Mouse (Mus musculus): ENCODE measurements around the gene Cacnb4.
A peak's percentile ranks its signal among the peaks of the same experiment; 100 is the strongest.

Gene Cacnb4

GRCm38 (mm10) chr2:52516534-52516933 lies 160.1 kb downstream of the Cacnb4 start:
- DNase-seq: no peak

- DNase-seq: no peak
Measured at GRCm38 (mm10) chr2:52512865-52513388, 163.7 kb downstream of the Cacnb4 start.

DNA sequence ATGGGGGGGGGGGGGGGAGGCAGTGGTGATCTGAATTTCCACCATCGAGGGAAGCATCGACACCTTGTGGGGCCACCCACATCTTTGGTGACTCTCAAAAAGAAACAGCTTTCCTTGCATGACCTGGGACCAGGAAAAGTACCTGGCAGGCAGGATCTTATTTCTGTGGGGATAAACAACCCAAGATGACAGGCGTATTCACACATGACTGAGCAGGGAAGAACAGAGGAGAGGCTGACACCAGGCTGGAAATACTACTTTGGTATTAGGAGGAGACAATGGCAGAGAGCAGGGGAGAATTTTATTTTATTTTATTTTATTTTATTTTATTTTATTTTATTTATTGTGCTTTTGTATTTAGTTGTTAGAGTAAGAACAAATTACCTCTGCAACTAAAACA lies 164.4 kb downstream of the Cacnb4 start:
- DNase-seq: no peak

DNA sequence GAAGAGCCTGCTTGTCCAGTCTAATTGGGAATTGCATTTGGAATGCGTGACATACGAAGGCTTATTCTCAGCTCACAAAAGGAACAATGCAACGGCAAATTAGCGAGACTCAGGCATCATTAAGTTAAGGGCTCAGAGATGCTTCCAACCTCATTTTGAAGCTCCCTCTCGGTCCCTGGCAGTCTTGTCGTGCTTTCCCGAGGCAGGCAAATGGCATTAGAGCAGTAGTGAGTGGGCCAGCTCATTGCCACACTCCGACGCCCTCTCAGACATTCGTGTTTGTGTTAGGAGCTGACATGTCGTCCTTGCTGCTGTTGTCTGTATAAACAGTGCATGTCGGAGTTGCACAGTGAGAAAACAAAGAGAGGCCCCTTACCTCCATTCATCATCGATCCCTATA lies 164.8 kb downstream of the Cacnb4 start:
- DNase-seq: no peak

DNA sequence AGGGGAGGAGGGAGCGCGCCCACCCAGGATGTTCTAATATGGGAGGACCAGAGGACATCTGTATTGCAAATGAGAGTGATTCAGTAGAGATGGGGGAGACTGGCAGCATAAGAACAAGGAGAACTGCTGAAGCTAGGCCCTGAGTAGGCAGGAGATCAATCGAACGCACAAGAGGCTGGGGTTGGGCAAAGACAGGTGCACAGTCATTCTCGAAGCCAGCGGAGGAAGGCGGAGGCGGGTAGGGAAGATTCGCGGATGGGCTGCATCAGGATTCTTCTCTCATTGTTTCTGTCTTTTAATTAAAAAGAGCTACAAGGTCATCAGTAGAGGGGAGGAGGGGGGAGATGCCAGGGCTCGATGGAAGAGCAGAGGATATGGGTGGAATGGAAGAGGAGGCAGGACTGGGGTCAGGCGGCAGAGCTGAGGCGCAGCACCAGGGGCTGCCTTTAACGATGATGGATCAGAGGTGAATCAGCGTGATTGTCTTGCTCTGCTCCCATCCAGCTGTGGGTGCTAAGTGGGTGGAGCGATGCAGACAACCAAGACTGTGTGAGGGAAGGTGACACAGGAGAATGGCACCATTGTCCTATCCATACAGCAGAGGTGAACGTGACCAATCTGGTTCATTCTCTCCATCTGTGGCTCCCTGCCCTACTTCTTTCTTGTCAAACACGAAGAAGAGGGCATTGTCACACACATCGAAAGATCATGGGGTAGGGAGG lies 166.7 kb downstream of the Cacnb4 start:
- no peak for DNase-seq

DNA sequence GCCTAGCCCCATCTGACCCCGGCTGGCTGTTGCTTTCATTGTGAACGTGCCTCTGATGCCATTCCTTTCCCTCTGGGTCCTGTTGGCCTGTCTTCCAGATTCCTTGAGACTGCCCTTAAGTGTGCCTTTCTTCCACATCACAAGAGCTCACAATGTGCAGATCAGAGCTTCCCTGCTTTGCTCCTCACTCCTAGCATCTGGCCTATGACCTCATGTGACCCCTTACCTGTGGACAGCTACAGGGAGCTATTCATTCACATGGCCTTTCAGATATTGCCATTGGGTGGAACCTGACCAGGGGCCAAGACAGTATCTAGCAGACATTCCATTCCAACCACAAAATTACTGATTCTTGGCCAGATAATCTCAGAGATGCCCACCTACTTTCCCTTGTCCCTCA lies 171.5 kb downstream of the Cacnb4 start:
- no peak for DNase-seq

GRCm38 (mm10) chr2:52504762-52505161 lies 171.9 kb downstream of the Cacnb4 start:
- DNase-seq: peak; percentile 65

DNA sequence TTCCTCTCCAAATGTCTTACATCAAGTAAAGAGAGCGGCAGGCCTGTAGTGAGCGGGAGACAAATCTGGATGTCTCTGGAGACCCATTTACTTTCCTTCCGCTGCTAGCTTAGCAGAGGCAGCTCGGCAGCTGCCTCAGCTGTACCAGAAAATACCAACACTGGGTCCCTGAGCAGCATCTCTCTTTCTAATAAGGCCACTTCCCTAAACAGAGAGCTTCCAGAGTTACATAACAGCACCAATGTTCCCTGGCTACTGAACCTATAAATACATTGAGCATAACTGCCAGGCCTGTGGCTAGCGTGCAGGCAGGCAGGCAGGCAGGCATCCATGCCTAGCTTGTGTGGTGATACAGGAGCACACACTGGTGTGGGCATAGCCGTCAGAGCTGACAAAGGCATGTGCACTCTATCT lies 176.8 kb downstream of the Cacnb4 start:
- DNase-seq: no peak

GRCm38 (mm10) chr2:52499101-52499537 lies 177.5 kb downstream of the Cacnb4 start:
- no peak for DNase-seq

DNA sequence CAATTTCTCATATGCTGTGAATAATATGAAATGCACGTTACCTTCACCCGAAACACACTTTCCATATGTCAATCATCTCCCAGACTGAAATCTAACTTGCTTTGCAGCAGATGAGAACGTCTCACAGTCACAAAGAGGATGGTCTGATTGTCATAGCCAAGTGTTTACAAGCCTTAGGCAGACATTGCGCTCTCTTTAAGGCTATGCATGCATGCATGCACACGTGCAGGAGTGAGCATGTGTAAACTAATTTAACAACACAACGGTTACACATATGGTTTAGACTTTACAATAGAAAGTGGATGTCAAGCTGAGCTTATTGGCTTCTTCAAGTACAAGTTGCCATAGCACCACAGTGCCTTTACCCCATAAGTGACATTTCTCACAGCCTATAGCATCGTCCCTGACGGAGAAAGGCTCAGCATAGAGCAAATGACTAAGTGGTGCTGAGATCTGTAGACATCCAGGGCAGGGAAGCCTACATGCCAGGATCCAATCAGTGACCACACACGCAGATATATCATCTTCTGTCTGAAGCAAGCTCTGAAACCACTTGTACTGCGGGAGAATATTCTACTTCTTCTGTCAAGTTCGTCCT lies 181.4 kb downstream of the Cacnb4 start:
- no peak for DNase-seq

DNA sequence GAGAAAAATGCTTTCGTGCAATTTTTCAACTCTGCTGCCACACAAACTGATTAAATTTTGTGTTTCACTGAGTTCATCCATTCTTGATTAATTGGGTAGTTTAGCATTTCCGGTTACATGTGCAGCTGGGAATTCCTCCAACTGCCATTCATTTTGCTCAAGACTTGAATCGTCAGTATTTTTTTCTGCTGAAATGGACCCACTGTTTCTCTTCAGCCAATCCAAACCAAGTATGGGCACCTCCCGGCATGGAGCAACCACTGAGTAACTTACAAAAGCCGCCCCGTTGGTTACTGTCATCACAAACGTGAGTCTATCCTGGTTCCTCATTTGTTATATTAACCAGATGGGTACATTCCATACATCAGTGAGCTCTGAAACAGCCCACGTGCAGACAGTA lies 182.4 kb downstream of the Cacnb4 start:
- DNase-seq: no peak

DNA sequence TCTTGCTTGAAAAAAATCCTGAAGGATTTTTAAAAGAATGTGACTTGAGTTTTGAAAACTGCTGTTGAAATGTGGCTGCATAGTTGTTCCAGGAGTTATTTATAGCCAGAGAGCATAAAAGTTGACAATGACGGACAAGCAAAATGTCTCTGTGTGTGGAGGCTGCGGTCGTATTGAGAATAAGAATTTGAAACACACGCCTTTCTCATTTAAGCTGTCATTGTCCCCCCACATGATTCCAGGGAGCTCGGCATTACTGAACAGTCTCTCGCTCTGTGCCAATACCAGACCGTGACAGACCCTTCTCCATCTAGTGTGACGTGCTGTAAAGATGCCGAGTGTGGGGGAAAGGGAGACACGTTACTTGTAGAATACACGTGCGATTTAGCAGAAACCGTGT lies 183.8 kb downstream of the Cacnb4 start:
- DNase-seq: peak; percentile 2

DNA sequence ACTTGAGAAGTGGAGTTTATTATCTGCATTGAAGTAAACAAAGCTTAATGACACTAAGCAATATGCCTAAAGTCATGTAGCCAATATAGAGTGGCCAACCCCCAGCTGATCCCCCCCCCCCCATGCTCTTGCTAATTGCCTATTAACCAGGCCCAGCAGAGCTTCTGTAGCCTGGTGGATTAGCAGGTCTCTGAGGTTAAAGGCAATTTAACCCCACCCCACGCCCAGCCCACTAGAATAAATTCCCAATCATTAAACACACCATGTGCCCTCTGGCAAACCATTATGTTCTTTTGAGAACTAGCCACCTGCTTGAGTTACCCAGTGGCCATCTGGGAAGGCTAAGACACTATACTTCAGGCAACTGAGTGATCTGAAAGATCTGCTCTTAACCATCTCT lies 186.8 kb downstream of the Cacnb4 start:
- DNase-seq: no peak

DNA sequence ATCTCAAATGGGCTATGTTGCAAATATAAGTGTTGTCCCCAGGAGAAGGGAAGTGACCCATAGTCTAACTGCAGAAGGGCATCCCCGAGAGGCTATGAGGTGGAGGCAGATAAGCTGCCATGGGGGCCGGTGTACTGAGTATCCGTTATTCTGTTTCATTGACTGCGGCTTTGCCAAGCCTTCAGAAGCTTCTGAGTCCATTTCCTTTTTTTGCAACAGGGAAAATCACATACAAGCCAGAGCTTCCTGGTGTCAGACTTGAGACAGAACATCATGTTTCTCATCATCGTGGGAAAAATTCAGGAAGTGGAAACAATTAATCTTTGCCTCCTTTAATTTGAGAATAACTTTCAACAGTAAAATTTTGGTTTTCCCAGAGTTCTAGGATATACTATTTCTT lies 193.1 kb downstream of the Cacnb4 start:
- no peak for DNase-seq

- peak; percentile 10 for DNase-seq
Measured at GRCm38 (mm10) chr2:52480476-52480875, 196.2 kb downstream of the Cacnb4 start.

DNA sequence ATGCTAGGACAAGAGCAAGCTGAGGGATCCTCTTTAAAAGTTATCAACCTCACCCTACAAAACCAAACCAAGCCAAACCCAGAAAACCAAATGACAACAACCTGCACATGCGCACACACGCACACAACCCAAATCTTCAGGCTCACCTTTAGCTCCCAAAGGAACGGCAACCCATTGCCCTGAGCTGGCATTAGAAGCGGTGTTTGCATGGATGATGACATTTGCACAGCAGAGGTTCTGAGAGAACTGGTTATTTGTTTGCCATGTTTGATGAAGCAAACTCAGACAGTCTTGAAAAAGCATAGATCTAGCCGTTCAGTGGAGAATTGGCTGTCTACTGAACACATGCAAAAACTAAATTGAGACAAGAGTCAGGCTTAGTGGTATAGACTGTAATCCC lies 198.1 kb downstream of the Cacnb4 start:
- DNase-seq: no peak

DNA sequence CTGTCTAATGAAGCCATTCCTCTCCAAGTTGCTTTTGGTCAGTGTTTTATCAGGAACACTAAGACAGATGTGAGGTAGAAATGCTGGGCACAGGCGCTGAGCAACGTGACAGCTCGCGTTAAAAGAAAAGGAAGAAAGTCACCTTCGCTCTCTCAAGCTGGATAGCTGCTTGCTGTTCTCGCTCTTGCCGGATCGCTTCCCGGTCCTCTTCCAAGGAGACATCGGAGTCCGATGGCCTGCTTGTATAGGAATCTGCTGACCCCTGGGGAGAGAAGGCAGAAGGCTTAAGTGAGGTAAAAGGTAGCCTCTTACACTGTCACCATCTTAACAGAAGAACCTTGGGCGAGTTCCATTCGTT lies 199.1 kb downstream of the Cacnb4 start:
- no peak for DNase-seq

DNA sequence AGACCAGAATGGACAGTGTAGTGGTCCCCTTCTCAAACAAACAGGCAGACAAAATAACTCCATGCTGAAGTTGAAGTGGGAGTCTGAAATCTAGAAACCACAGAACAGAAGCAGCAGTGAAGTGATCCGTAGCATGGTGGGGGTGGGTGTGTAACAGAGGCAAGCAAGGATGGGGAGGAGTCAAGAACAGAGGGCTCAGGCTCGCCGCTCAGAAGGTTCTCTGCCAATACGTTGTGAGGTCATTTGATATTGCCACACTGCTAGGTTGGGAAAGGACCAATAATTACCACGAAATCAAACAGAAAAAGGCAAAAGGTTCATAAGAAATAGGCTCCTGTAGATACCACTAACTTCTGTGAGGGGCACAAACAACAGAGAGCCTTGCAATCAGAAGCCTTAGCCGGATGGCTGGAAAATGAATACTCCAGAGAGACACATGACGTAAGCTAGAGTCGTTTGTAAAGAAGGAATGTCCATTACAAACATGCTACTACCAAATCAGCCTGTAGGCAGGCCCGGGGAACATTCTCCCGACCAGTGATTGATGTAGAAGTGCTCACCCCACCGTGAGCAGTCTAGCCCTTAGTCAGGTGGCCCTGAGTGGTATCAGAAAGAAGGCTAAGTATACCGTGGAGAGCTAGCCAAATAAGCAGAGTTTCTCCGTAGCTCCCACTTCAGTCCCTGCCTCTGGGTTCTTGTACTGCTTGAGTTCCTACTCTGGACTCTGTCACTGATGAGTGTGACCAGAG lies 199.7 kb downstream of the Cacnb4 start:
- DNase-seq: peak; percentile 36

DNA sequence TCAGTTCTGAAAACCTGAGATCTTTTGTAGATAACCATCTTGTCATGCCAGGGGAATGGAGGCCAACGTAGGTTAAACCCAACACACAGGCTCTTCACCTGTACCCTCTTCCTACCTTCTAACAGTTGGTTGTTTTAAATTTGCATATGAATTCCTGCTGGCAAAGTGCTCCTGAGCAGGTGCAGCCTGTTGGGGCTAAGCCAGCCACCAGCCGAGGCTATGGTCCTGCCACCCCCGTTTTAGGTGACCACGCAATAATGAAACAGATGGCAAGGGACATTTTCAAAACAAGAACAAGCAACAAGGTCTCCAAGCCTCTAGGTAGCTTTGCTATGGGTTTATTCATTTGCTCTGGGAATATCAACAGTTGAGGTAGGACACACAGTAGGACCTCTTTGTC lies 200.8 kb downstream of the Cacnb4 start:
- no peak for DNase-seq

GRCm38 (mm10) chr2:52474570-52474969 lies 202.1 kb downstream of the Cacnb4 start:
- DNase-seq: no peak

GRCm38 (mm10) chr2:52471545-52472291 lies 204.9 kb downstream of the Cacnb4 start:
- peak; percentile 32 for DNase-seq

GRCm38 (mm10) chr2:52470044-52470560 lies 206.5 kb downstream of the Cacnb4 start:
- no peak for DNase-seq

- no peak for DNase-seq
Measured at GRCm38 (mm10) chr2:52467629-52468028, 209.0 kb downstream of the Cacnb4 start.

All from lung, postnatal 10 days (tissue).